Mouse (Mus musculus): Measurements from ENCODE around the gene Rpl27. TPM values are rescaled to one million over a fixed set of nuclear protein-coding genes. Genes with fewer than 3 reads are reported as not detected.

Gene Rpl27
- 149 and 195 TPM in 2 replicates for polyA plus RNA-seq (2015; fragmentation: Nextera tagmentation; extraction: Ambion mirVana)

DNA sequence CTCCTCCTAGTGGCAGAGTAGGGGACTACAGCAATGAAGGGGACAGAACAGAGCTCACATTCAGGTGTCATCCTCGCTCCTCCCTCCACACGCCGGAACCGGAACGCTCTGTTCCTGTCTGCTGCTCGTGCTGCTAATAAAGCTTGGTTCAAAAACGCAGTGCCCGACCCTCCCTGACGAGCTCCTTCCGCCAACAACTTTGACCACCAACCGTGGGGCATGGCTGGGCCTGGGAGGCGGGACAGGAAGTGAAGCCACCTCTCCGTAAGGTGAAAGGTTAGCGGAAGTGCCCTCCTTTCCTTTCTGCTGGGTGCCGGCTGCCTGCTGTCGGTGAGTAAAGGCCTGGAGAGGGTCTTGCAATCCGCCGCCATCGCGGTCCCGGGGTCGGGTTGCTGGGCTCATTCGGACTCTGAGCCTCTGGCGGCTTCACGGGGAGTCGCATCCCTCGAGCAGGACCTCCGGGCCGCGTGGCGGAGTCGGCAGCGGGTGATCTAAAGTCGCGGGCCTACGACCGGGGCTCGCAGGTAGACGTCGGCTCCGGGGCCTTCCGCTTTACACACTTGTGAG is at the start of gene Rpl27:
TSS of gene Rpl27 (plus strand) at position 172 of the 567 bp plus-strand sequence.
- H3K4me3 ChIP-seq (replicated peaks): peak within 1 kb of the TSS; percentile 81
- H3K27me3 ChIP-seq: no peaks in the 10 kb centered on the region
- peaks cover 25% of the 10 kb centered on the region for H3K4me1 ChIP-seq (replicated peaks)
- ATAC-seq (ENCODE audit: insufficient read depth): peak; percentile 99
- under 1% methylated on average over 42 of the region's 42 CpGs for WGBS (ENCODE audit: insufficient replicate concordance)
- H3K4me2 ChIP-seq: peak within 1 kb of the TSS; percentile 80
- no peaks in the 10 kb centered on the region for H3K9me3 ChIP-seq (replicated peaks)
- peaks cover 33% of the 10 kb centered on the region for H3K36me3 ChIP-seq (replicated peaks)
- H3K27ac ChIP-seq (replicated peaks): peak within 1 kb of the TSS; percentile 83
- peak within 1 kb of the TSS; percentile 78 for H3K9ac ChIP-seq

GRCm38 (mm10) chr11:101395110-101395509 is 47.0 kb upstream of the Rpl27 start:
- Histone ChIP-seq H3K4me1 (replicated peaks) (no peaks in the 10 kb centered on the region), H3K9ac (no peak overlapping the region), H3K9me3 (replicated peaks) (no peaks in the 10 kb centered on the region), H3K4me2 (no peak overlapping the region), H3K4me3 (replicated peaks) (no peak overlapping the region), H3K36me3 (replicated peaks) (no peaks in the 10 kb centered on the region), H3K27ac (replicated peaks) (no peak overlapping the region), H3K27me3 (no peaks in the 10 kb centered on the region)
- ATAC-seq (ENCODE audit: insufficient read depth): no peak
- WGBS (ENCODE audit: insufficient replicate concordance): 4% methylated on average over 8 of the region's 8 CpGs

- Histone ChIP-seq H3K4me3 (replicated peaks) (no peak overlapping the region), H3K27ac (replicated peaks) (no peak overlapping the region), H3K9me3 (replicated peaks) (no peaks in the 10 kb centered on the region), H3K4me1 (replicated peaks) (peaks cover 20% of the 10 kb centered on the region), H3K4me2 (no peak overlapping the region), H3K9ac (no peak overlapping the region), H3K27me3 (no peaks in the 10 kb centered on the region), H3K36me3 (replicated peaks) (peaks cover 35% of the 10 kb centered on the region)
- no peak for ATAC-seq (ENCODE audit: insufficient read depth)
- 83% methylated on average over 2 of the region's 2 CpGs for WGBS (ENCODE audit: insufficient replicate concordance)
Measured at GRCm38 (mm10) chr11:101415306-101415705, 26.8 kb upstream of the Rpl27 start.

GRCm38 (mm10) chr11:101416433-101417100 is 25.5 kb upstream of the Rpl27 start:
- peak overlapping the region; percentile 63 for H3K27ac ChIP-seq (replicated peaks)
- H3K36me3 ChIP-seq (replicated peaks): peaks cover 23% of the 10 kb centered on the region
- H3K9ac ChIP-seq: peak overlapping the region; percentile 79
- no peaks in the 10 kb centered on the region for H3K27me3 ChIP-seq
- peaks cover 20% of the 10 kb centered on the region for H3K4me1 ChIP-seq (replicated peaks)
- peak overlapping the region; percentile 83 for H3K4me3 ChIP-seq (replicated peaks)
- peak overlapping the region; percentile 86 for H3K4me2 ChIP-seq
- no peaks in the 10 kb centered on the region for H3K9me3 ChIP-seq (replicated peaks)
- under 1% methylated on average over 11 of the region's 11 CpGs for WGBS (ENCODE audit: insufficient replicate concordance)
- peak; percentile 36 for ATAC-seq (ENCODE audit: insufficient read depth)

GRCm38 (mm10) chr11:101417101-101417855 is 24.8 kb upstream of the Rpl27 start, which contains the start of gene Aarsd1:
Aarsd1 (minus strand) TSS chr11:101417615.
- Histone ChIP-seq H3K27me3 (no peaks in the 10 kb centered on the region), H3K9ac (peak within 1 kb of the TSS; percentile 79), H3K36me3 (replicated peaks) (peaks cover 16% of the 10 kb centered on the region), H3K9me3 (replicated peaks) (no peaks in the 10 kb centered on the region), H3K27ac (replicated peaks) (peak within 1 kb of the TSS; percentile 63), H3K4me2 (peak within 1 kb of the TSS; percentile 86), H3K4me3 (replicated peaks) (peak within 1 kb of the TSS; percentile 83), H3K4me1 (replicated peaks) (peaks cover 20% of the 10 kb centered on the region)
- peak; percentile 69 for ATAC-seq (ENCODE audit: insufficient read depth)
- WGBS (ENCODE audit: insufficient replicate concordance): under 1% methylated on average over 45 of the region's 45 CpGs

- WGBS (ENCODE audit: insufficient replicate concordance): 63% methylated on average over 6 of the region's 6 CpGs
- no peak for ATAC-seq (ENCODE audit: insufficient read depth)
Measured at GRCm38 (mm10) chr11:101418991-101419390, 23.1 kb upstream of the Rpl27 start.

DNA sequence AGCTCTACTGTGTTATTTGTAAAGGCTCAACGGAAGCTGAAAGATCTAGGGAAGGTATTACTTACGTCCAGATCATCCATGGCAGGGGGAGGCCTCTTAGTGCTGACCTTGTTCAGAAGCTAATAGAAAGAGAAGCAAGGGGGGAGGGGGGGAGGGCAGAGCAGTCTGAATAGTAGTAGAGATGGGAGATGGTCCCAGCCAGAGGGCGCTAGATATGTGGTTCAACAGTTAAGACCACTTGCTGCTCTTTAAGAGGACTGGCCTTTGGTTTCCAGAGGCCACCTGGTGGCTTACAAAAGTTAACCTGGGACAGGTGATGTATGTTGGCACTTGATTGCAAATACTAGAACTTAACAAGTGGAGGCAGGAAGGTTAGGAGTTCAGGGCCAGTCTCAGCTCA is 22.5 kb upstream of the Rpl27 start:
- no peaks in the 10 kb centered on the region for H3K9me3 ChIP-seq (replicated peaks)
- H3K4me3 ChIP-seq (replicated peaks): no peak overlapping the region
- H3K27me3 ChIP-seq: no peaks in the 10 kb centered on the region
- no peak overlapping the region for H3K9ac ChIP-seq
- no peak overlapping the region for H3K27ac ChIP-seq (replicated peaks)
- no peak overlapping the region for H3K4me2 ChIP-seq
- peaks cover 30% of the 10 kb centered on the region for H3K4me1 ChIP-seq (replicated peaks)
- ATAC-seq (ENCODE audit: insufficient read depth): no peak
- 42% methylated on average over 3 of the region's 3 CpGs for WGBS (ENCODE audit: insufficient replicate concordance)
- no peaks in the 10 kb centered on the region for H3K36me3 ChIP-seq (replicated peaks)

More at GRCm38 (mm10) chr11:101418991-101419390, 23.1 kb upstream of the Rpl27 start:
- Histone ChIP-seq H3K27me3 (no peaks in the 10 kb centered on the region), H3K27ac (replicated peaks) (no peak overlapping the region), H3K4me1 (replicated peaks) (peaks cover 24% of the 10 kb centered on the region), H3K9me3 (replicated peaks) (no peaks in the 10 kb centered on the region), H3K4me3 (replicated peaks) (no peak overlapping the region), H3K9ac (no peak overlapping the region), H3K36me3 (replicated peaks) (peaks cover 1% of the 10 kb centered on the region), H3K4me2 (no peak overlapping the region)

DNA sequence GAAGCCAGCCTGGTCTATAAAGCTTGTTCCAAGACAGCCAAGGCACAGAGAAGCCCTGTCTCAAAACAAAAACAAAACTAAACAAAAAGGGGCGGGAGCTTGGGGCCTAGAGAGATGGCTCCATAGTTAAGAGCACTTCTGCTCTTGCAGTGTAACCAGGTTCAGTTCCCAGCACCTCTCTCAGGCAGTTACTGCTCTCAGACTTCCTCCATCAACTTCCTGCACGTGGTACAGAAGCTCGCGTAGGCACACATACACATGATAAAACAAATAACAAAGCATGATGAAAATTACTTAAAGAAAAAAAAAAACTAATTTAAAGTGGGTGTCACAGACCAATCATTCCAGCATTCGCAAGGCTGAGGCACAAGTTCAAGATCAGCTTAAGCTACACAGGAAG is 21.9 kb upstream of the Rpl27 start:
- WGBS (ENCODE audit: insufficient replicate concordance): 66% methylated on average over 5 of the region's 5 CpGs
- Histone ChIP-seq H3K27ac (replicated peaks) (no peak overlapping the region), H3K9ac (no peak overlapping the region), H3K4me2 (no peak overlapping the region), H3K9me3 (replicated peaks) (no peaks in the 10 kb centered on the region), H3K4me1 (replicated peaks) (peaks cover 34% of the 10 kb centered on the region), H3K36me3 (replicated peaks) (no peaks in the 10 kb centered on the region), H3K27me3 (no peaks in the 10 kb centered on the region), H3K4me3 (replicated peaks) (no peak overlapping the region)
- ATAC-seq (ENCODE audit: insufficient read depth): no peak

DNA sequence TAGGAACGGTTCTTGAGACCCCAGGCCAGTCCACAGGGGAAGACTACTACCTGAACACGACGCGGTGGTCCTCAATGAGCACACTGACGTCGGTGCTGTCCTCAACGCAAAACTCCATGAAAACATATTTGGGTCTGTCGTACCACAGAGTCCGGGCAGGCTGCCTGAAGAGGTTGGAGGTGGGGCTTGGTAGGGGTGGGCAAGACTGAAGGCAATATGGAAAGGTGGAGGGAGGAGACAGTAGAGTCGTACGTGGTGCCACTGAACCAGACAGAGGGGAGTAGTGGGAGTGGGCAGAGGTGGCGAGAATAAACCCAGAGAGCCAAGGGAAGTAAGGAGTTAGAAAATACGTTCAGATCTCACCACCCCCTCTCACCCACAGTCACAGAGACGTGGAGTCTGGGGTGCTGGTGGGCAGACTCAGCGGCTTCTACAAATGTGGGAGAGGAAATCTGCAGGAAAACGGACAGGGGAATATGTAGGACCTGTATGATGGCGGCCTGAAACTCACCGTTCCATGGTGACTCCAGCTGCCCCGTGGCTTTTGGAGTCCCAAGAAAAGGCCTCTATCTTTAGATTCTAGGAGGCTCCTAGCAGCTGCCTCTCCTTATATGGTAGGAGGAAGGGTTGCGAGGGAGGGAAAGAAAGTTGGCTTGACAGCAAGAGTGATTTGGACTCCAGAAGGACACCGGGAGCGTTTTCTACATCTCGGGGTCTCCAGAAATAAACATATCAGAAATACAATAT is 17.8 kb upstream of the Rpl27 start, which contains the start of gene Gm27029:
TSS of gene Gm27029 (minus strand) at position 692 of the 747 bp plus-strand sequence.
- H3K9me3 ChIP-seq (replicated peaks): no peaks in the 10 kb centered on the region
- whole genome bisulfite sequencing (ENCODE audit: insufficient replicate concordance): 9% methylated on average over 23 of the region's 23 CpGs
- H3K4me2 ChIP-seq: peak within 1 kb of the TSS; percentile 97
- H3K27ac ChIP-seq (replicated peaks): peak within 1 kb of the TSS; percentile 80
- H3K4me1 ChIP-seq (replicated peaks): peaks cover 39% of the 10 kb centered on the region
- peak within 1 kb of the TSS; percentile 94 for H3K4me3 ChIP-seq (replicated peaks)
- no peak for ATAC-seq (ENCODE audit: insufficient read depth)
- peak within 1 kb of the TSS; percentile 80 for H3K9ac ChIP-seq
- H3K27me3 ChIP-seq: no peaks in the 10 kb centered on the region
- peaks cover under 1% of the 10 kb centered on the region; the same call in 1 of the 2 replicates for H3K36me3 ChIP-seq (replicated peaks)

DNA sequence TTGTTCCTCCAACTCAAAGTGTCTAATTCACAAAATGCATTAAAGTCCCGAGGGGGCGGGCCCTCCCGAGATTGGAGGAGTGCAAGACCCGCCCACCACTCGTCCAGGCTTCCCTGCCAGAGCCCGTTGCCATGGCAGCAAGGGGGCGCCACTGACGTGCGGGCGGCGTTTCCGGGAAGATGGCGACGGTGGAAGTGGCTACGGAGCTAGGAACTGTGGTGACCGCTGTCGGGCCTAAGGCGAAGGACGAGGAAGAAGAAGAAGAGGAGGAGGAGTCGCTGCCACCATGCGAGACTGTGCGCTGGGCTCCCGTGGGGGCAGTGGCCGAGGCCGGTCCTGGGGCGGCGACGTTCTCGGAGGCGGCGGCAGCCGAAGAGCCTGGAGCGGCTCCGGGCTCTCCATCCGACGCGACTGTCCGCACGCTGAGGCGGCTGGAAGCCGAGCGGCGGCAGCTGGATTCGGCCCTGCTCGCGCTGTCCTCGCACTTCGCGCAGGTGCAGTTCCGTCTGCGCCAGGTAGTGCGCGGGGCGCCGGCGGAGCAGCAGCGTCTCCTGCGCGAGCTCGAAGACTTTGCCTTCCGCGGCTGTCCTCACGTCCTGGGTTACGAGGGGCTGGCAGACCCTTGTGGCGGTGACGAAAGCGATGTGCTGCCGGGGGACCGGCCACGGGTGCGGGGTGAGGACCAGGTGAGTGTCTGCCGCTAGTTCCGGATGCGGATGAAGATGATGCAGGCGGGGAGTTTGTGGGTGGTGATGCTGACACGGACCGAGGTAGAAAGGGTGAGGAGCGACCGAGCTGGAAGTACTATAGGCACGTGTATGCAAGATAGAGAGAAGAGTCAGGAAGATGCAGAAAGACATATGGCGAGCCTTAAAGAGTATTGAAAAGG is 16.9 kb upstream of the Rpl27 start, which contains the start of the genes Rundc1 and Ptges3l:
TSS of gene Rundc1 (plus strand) at position 161 of the 889 bp plus-strand sequence.
TSS of gene Ptges3l (minus strand) at position 409 of the 889 bp plus-strand sequence.
- peaks cover 34% of the 10 kb centered on the region for H3K4me1 ChIP-seq (replicated peaks)
- H3K9ac ChIP-seq: peak within 1 kb of the TSS; percentile 80
- peak within 1 kb of the TSS; percentile 80 for H3K27ac ChIP-seq (replicated peaks)
- WGBS (ENCODE audit: insufficient replicate concordance): under 1% methylated on average over 81 of the region's 81 CpGs
- no peaks in the 10 kb centered on the region for H3K27me3 ChIP-seq
- ATAC-seq (ENCODE audit: insufficient read depth): peak; percentile 88
- H3K36me3 ChIP-seq (replicated peaks): peaks cover 10% of the 10 kb centered on the region
- H3K4me2 ChIP-seq: peak within 1 kb of the TSS; percentile 97
- H3K4me3 ChIP-seq (replicated peaks): peak within 1 kb of the TSS; percentile 94
- H3K9me3 ChIP-seq (replicated peaks): no peaks in the 10 kb centered on the region
